Mouse (Mus musculus) kidney, postnatal 0 days (tissue): ENCODE measurements around the gene Acsm5. TPM values are rescaled to one million over a fixed set of nuclear protein-coding genes. Genes with fewer than 3 reads are reported as not detected.
"Not testable (repeated sequence)": the region's sequence is repeated elsewhere in the genome, so short reads cannot be mapped to it uniquely, and the experiment has no call there.

Source experiments
- ATAC-seq: fragments of 200-750 bp; cut with Nextera tagmentation; replicated peaks from 2 replicates; pipeline ENCODE4 v1.8.0; 2017; ENCODE audit warnings: low read depth, moderate number of reproducible peaks, moderate TSS enrichment, moderate library complexity; ENCODE audit not compliant: low FRiP score
- DNase-seq: peaks from one replicate; pipeline ENCODE4 v3.0.0-alpha.2; 2016; ENCODE audit warnings: low spot score
- H3K27ac ChIP-seq: fragments of 300-500 bp; sonication (generic); 2 replicates; pipeline ENCODE4 v1.5.1; 2014; ENCODE audit warnings: mild to moderate bottlenecking
- H3K27me3 ChIP-seq: fragments of 300-500 bp; sonication (generic); 2 replicates; pipeline ENCODE4 v1.6.1; 2014; ENCODE audit warnings: low read length, mixed read lengths; ENCODE audit not compliant: insufficient read depth
- H3K36me3 ChIP-seq: fragments of 300-500 bp; sonication (generic); 2 replicates; pipeline ENCODE4 v1.6.1; 2014; ENCODE audit warnings: low read length, mixed read lengths; ENCODE audit not compliant: insufficient read depth
- H3K4me1 ChIP-seq: fragments of 300-500 bp; sonication (generic); replicated peaks from 2 replicates; pipeline ENCODE4 v1.6.1; 2014; ENCODE audit warnings: antibody characterized with exemption, low read length, mixed read lengths; ENCODE audit not compliant: insufficient read depth
- H3K4me2 ChIP-seq: fragments of 300-500 bp; sonication (generic); 2 replicates; pipeline ENCODE4 v1.6.1; 2014; ENCODE audit warnings: mild to moderate bottlenecking, low read length, moderate library complexity, mixed read lengths
- H3K4me3 ChIP-seq: fragments of 300-500 bp; sonication (generic); replicated peaks from 2 replicates; pipeline ENCODE4 v1.5.1; 2014; ENCODE audit warnings: low read depth, low read length
- H3K9ac ChIP-seq: fragments of 300-500 bp; sonication (generic); 2 replicates; pipeline ENCODE4 v1.6.1; 2014; ENCODE audit warnings: low read depth, low read length
- H3K9me3 ChIP-seq: fragments of 300-500 bp; sonication (generic); replicated peaks from 2 replicates; pipeline ENCODE4 v1.6.1; 2016; ENCODE audit warnings: low read length, inconsistent platforms, mixed read lengths
- CTCF ChIP-seq: IDR thresholded peaks from 2 replicates; pipeline ENCODE4 v1.5.1; 2016; ENCODE audit warnings: antibody characterized with exemption, low read depth, mild to moderate bottlenecking, moderate library complexity
- WGBS: fragments of 180-500 bp; shearing (Covaris S2); extraction: QIAGEN DNeasy Blood & Tissue Kit; methylation state at CpG from one replicate; pipeline ENCODE4 v1.1.7; 2014; 5-methylcytosine and 5-hydroxymethylcytosine counted together
- polyA plus RNA-seq: library from polyadenylated mRNA; unstranded; fragments of >200 nt; fragmentation: Nextera tagmentation; extraction: Ambion mirVana; gene quantifications from 2 replicates; pipeline ENCODE4 v1.2.1, GENCODE M21; 2015

Gene Acsm5
- polyA plus RNA-seq, 1 experiment from 2014 or later: 5.0 TPM

DNA sequence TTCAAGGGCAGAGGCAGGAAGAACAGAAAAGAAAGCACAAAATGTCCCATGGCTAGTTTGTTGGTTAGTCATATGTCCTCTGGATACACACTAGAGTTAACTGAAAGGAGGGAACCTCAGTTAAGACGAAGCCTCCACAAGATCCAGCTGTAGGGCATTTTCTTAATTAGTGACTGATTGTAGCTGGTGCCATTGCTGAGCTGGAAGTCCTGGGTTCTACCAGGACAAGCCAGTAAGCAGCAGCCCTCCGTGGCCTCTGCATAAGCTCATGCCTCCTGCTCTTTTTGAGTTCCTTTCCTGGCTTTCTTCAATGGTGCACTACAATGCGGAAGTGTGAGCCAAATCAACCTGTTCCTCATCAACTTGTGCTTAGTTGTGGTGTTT is 41.2 kb downstream of the Acsm5 start:
- H3K4me1 ChIP-seq: no peaks in the 10 kb centered on the region
- H3K9me3 ChIP-seq: no peaks in the 10 kb centered on the region
- H3K36me3 ChIP-seq: no peaks in the 10 kb centered on the region
- TF ChIP-seq CTCF: no peak
- DNase-seq: no peak
- H3K4me3 ChIP-seq: no peak overlapping the region
- no peaks in the 10 kb centered on the region for H3K27me3 ChIP-seq
- H3K27ac ChIP-seq: no peak overlapping the region
- 66% methylated on average over 3 of the region's 3 CpGs for WGBS
- no peak overlapping the region for H3K4me2 ChIP-seq
- ATAC-seq: no peak
- H3K9ac ChIP-seq: no peak overlapping the region

DNA sequence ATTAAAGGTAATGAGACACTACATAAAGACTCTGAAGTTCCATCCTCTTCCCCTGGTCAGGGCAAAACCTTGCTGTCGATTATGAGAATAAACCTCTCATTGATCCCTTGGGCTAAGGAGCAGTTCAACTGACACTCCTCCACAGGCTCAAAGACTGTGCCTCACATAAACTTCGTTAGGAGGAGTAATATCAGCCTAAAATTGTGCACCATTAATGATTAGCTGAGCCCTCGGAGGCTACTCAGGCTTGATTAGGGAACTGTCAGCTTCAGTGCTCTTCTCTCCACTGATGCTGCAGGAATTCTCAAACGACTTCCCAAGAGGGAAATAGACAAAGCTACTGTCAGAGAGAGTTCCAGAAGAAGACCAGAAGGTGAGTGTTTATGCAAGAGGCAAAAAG is 42.2 kb downstream of the Acsm5 start:
- no peaks in the 10 kb centered on the region for H3K9me3 ChIP-seq
- ATAC-seq (no peak), DNase-seq (no peak)
- H3K27ac ChIP-seq: no peak overlapping the region
- TF ChIP-seq CTCF: no peak
- H3K9ac ChIP-seq: no peak overlapping the region
- no peak overlapping the region for H3K4me2 ChIP-seq
- no peaks in the 10 kb centered on the region for H3K4me1 ChIP-seq
- no peaks in the 10 kb centered on the region for H3K36me3 ChIP-seq
- H3K27me3 ChIP-seq: no peaks in the 10 kb centered on the region
- WGBS: 41% methylated on average over 4 of the region's 4 CpGs
- no peak overlapping the region for H3K4me3 ChIP-seq

GRCm38 (mm10) chr7:119562476-119562875 is 43.2 kb downstream of the Acsm5 start:
- H3K27ac ChIP-seq, DNase-seq, H3K4me3 ChIP-seq, H3K4me2 ChIP-seq, H3K9me3 ChIP-seq, H3K4me1 ChIP-seq, H3K9ac ChIP-seq, H3K27me3 ChIP-seq, H3K36me3 ChIP-seq, ATAC-seq: not testable (repeated sequence)
- WGBS: 94% methylated on average over 2 of the region's 2 CpGs

GRCm38 (mm10) chr7:119594530-119595107 is 75.4 kb downstream of the Acsm5 start:
- no peaks in the 10 kb centered on the region for H3K27me3 ChIP-seq
- DNase-seq: no peak
- H3K4me1 ChIP-seq: no peaks in the 10 kb centered on the region
- no peak overlapping the region for H3K4me3 ChIP-seq
- ATAC-seq: no peak
- H3K36me3 ChIP-seq: no peaks in the 10 kb centered on the region
- TF ChIP-seq CTCF: no peak
- no peak overlapping the region for H3K27ac ChIP-seq
- no peak overlapping the region for H3K4me2 ChIP-seq
- no peaks in the 10 kb centered on the region for H3K9me3 ChIP-seq
- 56% methylated on average over 3 of the region's 3 CpGs for WGBS
- H3K9ac ChIP-seq: no peak overlapping the region

Other genes with a start within 250 kb of the Acsm5 start
- 0.51 and 0.64 TPM in 2 replicates for gene Gp2, start 60.2 kb upstream of the Acsm5 start, polyA plus RNA-seq
- gene Umod, start 40.2 kb upstream of the Acsm5 start, polyA plus RNA-seq: 131 and 133 TPM in 2 replicates
- 0.62 and 1.1 TPM in 2 replicates for gene Pdilt, start 4.0 kb downstream of the Acsm5 start, polyA plus RNA-seq
- 114 and 134 TPM in 2 replicates for gene Acsm2, start 34.9 kb downstream of the Acsm5 start, polyA plus RNA-seq
- 32.7 and 36.6 TPM in 2 replicates for gene Acsm1, start 87.6 kb downstream of the Acsm5 start, polyA plus RNA-seq
- not detected in 2 replicates for gene Acsm4, start 170.6 kb downstream of the Acsm5 start, polyA plus RNA-seq
- 60.9 and 63.5 TPM in 2 replicates for gene Thumpd1, start 201.3 kb downstream of the Acsm5 start, polyA plus RNA-seq
- 0.82 and 0.99 TPM in 2 replicates for gene Acsm3, start 241.5 kb downstream of the Acsm5 start, polyA plus RNA-seq